Comparison of ENCODE assay signal across 34 mouse cellular contexts in the genomic region with DNA sequence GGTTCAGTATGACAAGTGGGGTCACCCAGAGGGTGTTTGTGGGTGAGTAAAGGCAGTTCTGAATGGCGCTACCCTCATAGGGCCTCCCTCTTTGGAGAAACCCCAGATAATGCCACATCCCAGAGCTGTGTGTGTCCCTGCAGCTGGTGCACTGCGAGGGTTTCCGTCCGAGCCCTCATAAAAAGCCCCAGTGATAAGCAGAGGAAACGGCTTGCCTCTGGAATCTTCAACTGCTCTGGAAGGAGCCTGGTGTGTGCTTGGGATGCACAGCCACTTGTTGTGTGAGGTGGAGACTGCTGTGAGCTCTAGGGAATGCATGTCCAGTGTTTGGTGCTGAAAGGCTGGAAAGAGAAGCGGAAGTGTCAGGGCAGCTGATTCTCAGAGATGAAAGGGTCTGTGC. TPM values are rescaled to one million over a fixed set of nuclear protein-coding genes. Genes with fewer than 3 reads are reported as not detected.
A peak's percentile ranks its signal among the peaks of the same experiment; 100 is the strongest.
DNase-seq lines count a peak whose midpoint lies in the region; ATAC-seq and TF ChIP-seq lines count a peak whose summit lies in the region.
"Had no signal": no experiment of that assay in that cellular context is flagged by ENCODE, and none has a peak within 500 bp of the region (broad histone marks: within the 10 kb centered on the region; RNA-seq: fewer than 3 reads in every experiment).

No protein-coding gene starts in this region.

- peak overlapping the region; percentile 22; the same call in 1 of the 2 replicates for H3K27ac ChIP-seq in heart, embryonic 12.5 days (ENCODE audit: poor library complexity, severe bottlenecking)
- no peak overlapping the region for H3K27ac ChIP-seq in liver, embryonic 13.5 days
- H3K27ac ChIP-seq in stomach, postnatal 0 days (replicated peaks): no peak overlapping the region
- H3K27ac ChIP-seq: embryonic facial prominence, embryonic 12.5 days; embryonic facial prominence, embryonic 15.5 days; gastrocnemius, adult 2 months; hindbrain, embryonic 14.5 days; hindbrain, postnatal 0 days had no signal

- no peak for TF ChIP-seq EP300 in stomach, postnatal 0 days (optimal IDR thresholded peaks at IDR 0.05)

- H3K4me2 ChIP-seq in heart, embryonic 12.5 days: no peak overlapping the region
- H3K4me2 ChIP-seq in liver, embryonic 13.5 days: no peak overlapping the region
- H3K4me2 ChIP-seq in stomach, postnatal 0 days (replicated peaks; ENCODE audit: low read depth): no peak overlapping the region
- H3K4me2 ChIP-seq: embryonic facial prominence, embryonic 12.5 days; embryonic facial prominence, embryonic 15.5 days; hindbrain, embryonic 14.5 days had no signal

- H3K4me3 ChIP-seq in heart, embryonic 12.5 days: no peak overlapping the region
- H3K4me3 ChIP-seq in liver, embryonic 13.5 days (replicated peaks): no peak overlapping the region
- H3K4me3 ChIP-seq in stomach, postnatal 0 days (ENCODE audit: low read depth, low read length): no peak overlapping the region
- H3K4me3 ChIP-seq: embryonic facial prominence, embryonic 12.5 days; embryonic facial prominence, embryonic 15.5 days; gastrocnemius, adult 2 months had no signal

- H3K27me3 ChIP-seq in heart, embryonic 12.5 days (replicated peaks): peaks cover 25% of the 10 kb centered on the region
- no peaks in the 10 kb centered on the region for H3K27me3 ChIP-seq in liver, embryonic 13.5 days
- no peaks in the 10 kb centered on the region for H3K27me3 ChIP-seq in stomach, postnatal 0 days (ENCODE audit: control insufficient read depth, insufficient read depth, low read length)
- H3K27me3 ChIP-seq: embryonic facial prominence, embryonic 12.5 days; embryonic facial prominence, embryonic 15.5 days had no signal

- no peaks in the 10 kb centered on the region for H3K36me3 ChIP-seq in heart, embryonic 12.5 days
- no peaks in the 10 kb centered on the region for H3K36me3 ChIP-seq in liver, embryonic 13.5 days
- no peaks in the 10 kb centered on the region for H3K36me3 ChIP-seq in stomach, postnatal 0 days (ENCODE audit: control insufficient read depth, insufficient read depth, low read length)
- H3K36me3 ChIP-seq: embryonic facial prominence, embryonic 12.5 days; embryonic facial prominence, embryonic 15.5 days had no signal

- 11% methylated on average over 6 of the region's 6 CpGs for WGBS in heart, embryonic 12.5 days
- WGBS in liver, embryonic 13.5 days (ENCODE audit: insufficient replicate concordance): 55% methylated on average over 6 of the region's 6 CpGs
- WGBS in stomach, postnatal 0 days: 62% methylated on average over 6 of the region's 6 CpGs

- H3K9ac ChIP-seq in heart, embryonic 12.5 days: no peak overlapping the region
- no peak overlapping the region for H3K9ac ChIP-seq in liver, embryonic 13.5 days
- no peak overlapping the region; the same call in 1 of the 2 replicates for H3K9ac ChIP-seq in stomach, postnatal 0 days (ENCODE audit: low read length)
- H3K9ac ChIP-seq: embryonic facial prominence, embryonic 12.5 days; embryonic facial prominence, embryonic 15.5 days; forebrain, postnatal 0 days; hindbrain, embryonic 14.5 days had no signal

- no peaks in the 10 kb centered on the region for H3K9me3 ChIP-seq in heart, embryonic 12.5 days (replicated peaks)
- H3K9me3 ChIP-seq in liver, embryonic 13.5 days (replicated peaks): no peaks in the 10 kb centered on the region
- no peaks in the 10 kb centered on the region for H3K9me3 ChIP-seq in stomach, postnatal 0 days (ENCODE audit: control insufficient read depth, low read length)
- H3K9me3 ChIP-seq: embryonic facial prominence, embryonic 12.5 days; embryonic facial prominence, embryonic 15.5 days had no signal

- intact Hi-C loops in heart, postnatal 14 days (cut with DNase I): no loop called here

- no peak for TF ChIP-seq CTCF in stomach, postnatal 0 days (IDR thresholded peaks at IDR 0.05; ENCODE audit: low read depth)

- ATAC-seq in heart, embryonic 12.5 days (ENCODE audit: insufficient number of reproducible peaks, low FRiP score): peak; percentile 42
- peak; percentile 20; the same call in 1 of the 2 replicates for ATAC-seq in liver, embryonic 13.5 days (ENCODE audit: low read depth)
- no peak for ATAC-seq in stomach, postnatal 0 days (ENCODE audit: low FRiP score, low TSS enrichment)
- ATAC-seq in megakaryocyte progenitor cell, adult 5-6 weeks (replicated peaks; ENCODE audit: poor library complexity): no peak
- ATAC-seq: CD4-positive, CD25-positive, alpha-beta regulatory T cell, adult 4 months; forebrain, embryonic 14.5 days; forebrain, postnatal 0 days; hindbrain, postnatal 0 days; inflammation-experienced regulatory T-cells, adult 6 months had no signal

- DNase-seq in heart, postnatal 14 days: no peak
- DNase-seq in liver, embryonic 13.5 days: no peak
- DNase-seq in liver: no peak
- DNase-seq in stomach, postnatal 0 days (ENCODE audit: low spot score): peak; percentile 10
- DNase-seq: adrenal gland, adult 2 months; adrenal gland, postnatal 14 days; cerebellum, adult 11 months; cerebellum, adult 2 months; cerebellum, adult 9-11 months; cerebellum, postnatal 25 days; forebrain, postnatal 0 days; gastrocnemius, adult 2 months; gastrocnemius, postnatal 14 days; heart, adult 11 months; heart, postnatal 4 days had no signal

- H3K4me1 ChIP-seq in heart, embryonic 12.5 days (replicated peaks): peaks cover 28% of the 10 kb centered on the region
- H3K4me1 ChIP-seq in liver, embryonic 13.5 days (replicated peaks): peaks cover 15% of the 10 kb centered on the region
- H3K4me1 ChIP-seq in stomach, postnatal 0 days (replicated peaks; ENCODE audit: control insufficient read depth, insufficient read depth): no peaks in the 10 kb centered on the region
- H3K4me1 ChIP-seq: embryonic facial prominence, embryonic 15.5 days had no signal

RNA-seq across cellular contexts. Expression of gene Gkn3, which starts 12.7 kb away (rescaled TPM):
- polyA plus RNA-seq in heart, embryonic 12.5 days (2016; fragmentation: Nextera tagmentation; extraction: Ambion mirVana): 2.1 and 2.5 TPM in 2 replicates
- total RNA-seq in heart, postnatal 14 days (2021): 1 to 10 TPM; 1.1 to 1.7 TPM
- polyA plus RNA-seq in liver, embryonic 13.5 days (2015; fragmentation: Nextera tagmentation; extraction: Ambion mirVana): 0.13 TPM in 1 of 2 replicates, not detected in the other
- polyA plus RNA-seq in stomach, postnatal 0 days (2015; fragmentation: Nextera tagmentation; extraction: Ambion mirVana): 73.4 and 107 TPM in 2 replicates
- total RNA-seq in megakaryocyte progenitor cell, adult 5-6 weeks (2015): not detected in 2 replicates
- not detected in 2 replicates for total RNA-seq in megakaryocyte progenitor cell, adult 5-6 weeks (2017)
- total RNA-seq: common myeloid progenitor, adult 5-6 weeks; forebrain, postnatal 0 days; hindbrain, postnatal 0 days; MEL had no signal
- polyA plus RNA-seq: C2C12; CD4-positive, CD25-positive, alpha-beta regulatory T cell, adult 4 months; forebrain, embryonic 11.5 days; hindbrain, embryonic 11.5 days; inflammation-experienced regulatory T-cells, adult 6 months had no signal

RNA-seq across cellular contexts. Expression of gene Bmp10, which starts 27.3 kb away (rescaled TPM):
- 6.7 and 7.3 TPM in 2 replicates for polyA plus RNA-seq in heart, embryonic 12.5 days (2016; fragmentation: Nextera tagmentation; extraction: Ambion mirVana)
- 10 to 100 TPM; 20.6 to 49.0 TPM for total RNA-seq in heart, postnatal 14 days (2021)
- polyA plus RNA-seq in liver, embryonic 13.5 days (2015; fragmentation: Nextera tagmentation; extraction: Ambion mirVana): 0.12 and 0.15 TPM in 2 replicates
- polyA plus RNA-seq in stomach, postnatal 0 days (2015; fragmentation: Nextera tagmentation; extraction: Ambion mirVana): not detected in 2 replicates
- total RNA-seq in megakaryocyte progenitor cell, adult 5-6 weeks (2015): not detected in 2 replicates
- total RNA-seq in megakaryocyte progenitor cell, adult 5-6 weeks (2017): not detected in 2 replicates
- total RNA-seq: adrenal gland, adult 2 months; common myeloid progenitor, adult 5-6 weeks; forebrain, postnatal 0 days; gastrocnemius, adult 2 months; gastrocnemius, postnatal 14 days; gastrocnemius, postnatal 4 days; MEL had no signal
- polyA plus RNA-seq: adrenal gland, adult 2 months; C2C12; CD4-positive, CD25-positive, alpha-beta regulatory T cell, adult 4 months; cerebellum, adult 2 months; embryonic facial prominence, embryonic 12.5 days; embryonic facial prominence, embryonic 15.5 days; forebrain, embryonic 11.5 days; forebrain, embryonic 14.5 days; forebrain, postnatal 0 days; frontal cortex, adult 2 months; hindbrain, embryonic 11.5 days; hindbrain, embryonic 14.5 days; hindbrain, postnatal 0 days; inflammation-experienced regulatory T-cells, adult 6 months had no signal

RNA-seq across cellular contexts. Expression of gene Gkn2, which starts 28.3 kb away (rescaled TPM):
- polyA plus RNA-seq in heart, embryonic 12.5 days (2016; fragmentation: Nextera tagmentation; extraction: Ambion mirVana): not detected in 2 replicates
- not detected for total RNA-seq in heart, postnatal 14 days (2021)
- polyA plus RNA-seq in liver, embryonic 13.5 days (2015; fragmentation: Nextera tagmentation; extraction: Ambion mirVana): not detected in 2 replicates
- polyA plus RNA-seq in stomach, postnatal 0 days (2015; fragmentation: Nextera tagmentation; extraction: Ambion mirVana): 6,164 and 6,292 TPM in 2 replicates
- not detected in 2 replicates for total RNA-seq in megakaryocyte progenitor cell, adult 5-6 weeks (2015)
- not detected in 2 replicates for total RNA-seq in megakaryocyte progenitor cell, adult 5-6 weeks (2017)
- total RNA-seq: adrenal gland, adult 2 months; adrenal gland, postnatal 14 days; adrenal gland, postnatal 4 days; common myeloid progenitor, adult 5-6 weeks; forebrain, postnatal 0 days; gastrocnemius, adult 2 months; gastrocnemius, postnatal 14 days; gastrocnemius, postnatal 4 days; heart, postnatal 4 days; hindbrain, postnatal 0 days; MEL had no signal
- polyA plus RNA-seq: adrenal gland, adult 2 months; C2C12; CD4-positive, CD25-positive, alpha-beta regulatory T cell, adult 4 months; cerebellum, adult 2 months; embryonic facial prominence, embryonic 12.5 days; embryonic facial prominence, embryonic 15.5 days; forebrain, embryonic 11.5 days; forebrain, embryonic 14.5 days; forebrain, postnatal 0 days; frontal cortex, adult 2 months; heart, embryonic 14.5 days; heart, postnatal 0 days; hindbrain, embryonic 11.5 days; hindbrain, embryonic 14.5 days; hindbrain, postnatal 0 days; inflammation-experienced regulatory T-cells, adult 6 months had no signal

RNA-seq across cellular contexts. Expression of gene Gkn1, which starts 50.7 kb away (rescaled TPM):
- not detected in 2 replicates for polyA plus RNA-seq in heart, embryonic 12.5 days (2016; fragmentation: Nextera tagmentation; extraction: Ambion mirVana)
- total RNA-seq in heart, postnatal 14 days (2021): not detected
- not detected in 2 replicates for polyA plus RNA-seq in liver, embryonic 13.5 days (2015; fragmentation: Nextera tagmentation; extraction: Ambion mirVana)
- polyA plus RNA-seq in stomach, postnatal 0 days (2015; fragmentation: Nextera tagmentation; extraction: Ambion mirVana): 3,206 and 3,289 TPM in 2 replicates
- not detected in 2 replicates for total RNA-seq in megakaryocyte progenitor cell, adult 5-6 weeks (2015)
- not detected in 2 replicates for total RNA-seq in megakaryocyte progenitor cell, adult 5-6 weeks (2017)
- total RNA-seq: adrenal gland, adult 2 months; adrenal gland, postnatal 14 days; adrenal gland, postnatal 4 days; common myeloid progenitor, adult 5-6 weeks; forebrain, postnatal 0 days; gastrocnemius, adult 2 months; gastrocnemius, postnatal 14 days; gastrocnemius, postnatal 4 days; hindbrain, postnatal 0 days; MEL had no signal
- polyA plus RNA-seq: C2C12; CD4-positive, CD25-positive, alpha-beta regulatory T cell, adult 4 months; embryonic facial prominence, embryonic 12.5 days; forebrain, embryonic 11.5 days; forebrain, embryonic 14.5 days; forebrain, postnatal 0 days; heart, embryonic 14.5 days; heart, postnatal 0 days; hindbrain, embryonic 11.5 days; hindbrain, embryonic 14.5 days; hindbrain, postnatal 0 days; inflammation-experienced regulatory T-cells, adult 6 months had no signal

Comparison
In these comparisons a context has a peak if more than half of its experiments do, and no peak if none do; other contexts are left out.
1. ATAC-seq: peak in heart, embryonic 12.5 days (single experiment) and liver, embryonic 13.5 days (single experiment); none in stomach, postnatal 0 days (single experiment) and megakaryocyte progenitor cell, adult 5-6 weeks (single experiment).
2. RNA of gene Gkn3, which starts 12.7 kb away (polyA plus RNA-seq): 73.4 to 107 TPM in stomach, postnatal 0 days; 2.1 to 2.5 TPM in heart, embryonic 12.5 days and 0.13 TPM in liver, embryonic 13.5 days; every median in the first group is over 10 times any median in the second.
3. RNA of gene Gkn2, which starts 28.3 kb away (polyA plus RNA-seq): 6,164 to 6,292 TPM in stomach, postnatal 0 days; not detected in heart, embryonic 12.5 days and not detected in liver, embryonic 13.5 days; every median in the first group is over 1,000 times any median in the second.